8 mouse cellular contexts compared by ENCODE assay signal in the genomic region with DNA sequence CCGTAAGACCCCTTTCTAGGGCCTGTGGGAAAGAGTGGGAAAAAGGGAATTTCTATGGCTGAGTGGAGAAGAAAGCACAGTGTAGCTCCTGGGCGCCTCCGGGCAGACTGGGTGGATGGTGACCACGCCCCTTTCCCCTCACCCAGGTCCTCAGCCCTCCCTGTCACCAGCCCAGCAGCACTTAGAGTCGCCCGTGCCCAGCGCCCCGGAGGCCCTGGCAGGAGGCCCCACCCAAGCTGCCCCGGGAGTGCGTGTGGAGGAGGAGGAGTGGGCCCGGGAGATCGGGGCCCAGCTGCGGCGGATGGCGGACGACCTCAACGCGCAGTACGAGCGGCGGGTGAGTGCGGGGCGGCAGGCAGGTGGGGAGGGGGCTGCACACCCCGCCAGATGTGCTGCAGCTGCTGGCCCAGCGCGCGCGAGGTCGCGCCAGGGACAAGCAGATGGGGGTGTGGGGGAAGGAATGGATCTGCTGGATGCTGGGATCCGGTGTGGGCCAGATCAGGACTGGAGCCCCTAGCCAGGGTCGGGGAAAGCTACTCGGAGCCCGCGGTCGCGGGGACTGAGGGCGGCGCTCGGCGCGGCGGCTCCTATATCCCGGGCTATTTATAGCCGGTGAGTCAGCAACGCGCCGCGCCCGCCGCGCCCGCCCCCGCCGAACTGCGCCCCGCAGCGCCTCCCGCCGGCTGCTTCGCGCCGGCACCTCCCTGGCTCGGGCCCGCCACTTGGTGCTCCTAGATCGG. TPM values are rescaled to one million over a fixed set of nuclear protein-coding genes. Genes with fewer than 3 reads are reported as not detected.
A peak's percentile ranks its signal among the peaks of the same experiment; 100 is the strongest.
DNase-seq lines count a peak whose midpoint lies in the region; ATAC-seq and TF ChIP-seq lines count a peak whose summit lies in the region.

No protein-coding gene starts in this region.

- in situ Hi-C loops in Patski (cut with MboI; ENCODE audit: low pct_unique_long_range_greater_than_20kb): no loop called here

- WGBS in hindbrain, embryonic 12.5 days: under 1% methylated on average over 50 of the region's 66 CpGs

- peak overlapping the region; percentile 71 for H3K4me3 ChIP-seq in hindbrain, embryonic 12.5 days

- H3K9me3 ChIP-seq in hindbrain, embryonic 12.5 days (replicated peaks): no peaks in the 10 kb centered on the region

- no peak for DNase-seq in Patski (ENCODE audit: low read depth, low spot score)
- peak; percentile 84 for DNase-seq in cerebellum, adult 9-11 months
- peak; percentile 65 to 66 for DNase-seq in frontal cortex, postnatal 14 days (ENCODE audit: low spot score in 2 of 2)
- peak; percentile 64 to 68 for DNase-seq in layer of hippocampus, postnatal 36 days
- DNase-seq in lung, postnatal 4 days: peak; percentile 91 to 92
- DNase-seq in retina, postnatal 1 day: peak; percentile 85
- DNase-seq in urinary bladder, adult 18-20 months (ENCODE audit: low spot score in 2 of 2): peak; percentile 77 to 79

- peak; percentile 16 for ATAC-seq in Patski
- ATAC-seq in hindbrain, embryonic 12.5 days (ENCODE audit: low FRiP score): peak; percentile 69

- H3K4me1 ChIP-seq in hindbrain, embryonic 12.5 days: peaks cover 50% of the 10 kb centered on the region

- no peak for TF ChIP-seq CTCF in Patski (IDR thresholded peaks at IDR 0.05)

- peak overlapping the region; percentile 96 for H3K27ac ChIP-seq in hindbrain, embryonic 12.5 days

- peak overlapping the region; percentile 91 for H3K9ac ChIP-seq in hindbrain, embryonic 12.5 days

- CTCF ChIA-PET in Patski (lab: Charles Lee): interaction anchor here (0.8 to 3.8 kb wide), 11 partner anchors 11 to 65 kb away, joined by 3 to 22 read pairs (median 5); no protein-coding TSS in a partner anchor

- POLR2A ChIA-PET in Patski (lab: Charles Lee): interaction anchor here (0.8 to 1.5 kb wide), 5 partner anchors 12 to 30 kb away, joined by 3 to 6 read pairs (median 5); no protein-coding TSS in a partner anchor

- H3K36me3 ChIP-seq in hindbrain, embryonic 12.5 days: peaks cover 8% of the 10 kb centered on the region; the same call in 1 of the 2 replicates

- H3K4me2 ChIP-seq in hindbrain, embryonic 12.5 days (replicated peaks): peak overlapping the region; percentile 99

- no peaks in the 10 kb centered on the region for H3K27me3 ChIP-seq in Patski
- peaks cover 15% of the 10 kb centered on the region for H3K27me3 ChIP-seq in hindbrain, embryonic 12.5 days

RNA-seq across cellular contexts. Expression of a gene that starts 5.5 kb away (rescaled TPM):
- 12.6 TPM for polyA plus RNA-seq in Patski (2021)
- 20.0 and 21.1 TPM in 2 replicates for polyA plus RNA-seq in hindbrain, embryonic 12.5 days (2016; fragmentation: Nextera tagmentation; extraction: Ambion mirVana)
- 10 to 100 TPM; 11.3 to 13.0 TPM for total RNA-seq in layer of hippocampus, postnatal 36 days (2021)

RNA-seq across cellular contexts. Expression of a gene that starts 27.1 kb away (rescaled TPM):
- 78.2 TPM for polyA plus RNA-seq in Patski (2021)
- 43.4 and 46.7 TPM in 2 replicates for polyA plus RNA-seq in hindbrain, embryonic 12.5 days (2016; fragmentation: Nextera tagmentation; extraction: Ambion mirVana)
- total RNA-seq in layer of hippocampus, postnatal 36 days (2021): 10 to 100 TPM; 69.0 to 77.7 TPM

RNA-seq across cellular contexts. Expression of a gene that starts 40.2 kb away (rescaled TPM):
- 13.0 TPM for polyA plus RNA-seq in Patski (2021)
- 23.3 and 25.4 TPM in 2 replicates for polyA plus RNA-seq in hindbrain, embryonic 12.5 days (2016; fragmentation: Nextera tagmentation; extraction: Ambion mirVana)
- total RNA-seq in layer of hippocampus, postnatal 36 days (2021): 10 to 100 TPM; 31.2 to 33.0 TPM

RNA-seq across cellular contexts. Expression of a gene that starts 54.3 kb away (rescaled TPM):
- polyA plus RNA-seq in Patski (2021): not detected
- 0.79 and 2.0 TPM in 2 replicates for polyA plus RNA-seq in hindbrain, embryonic 12.5 days (2016; fragmentation: Nextera tagmentation; extraction: Ambion mirVana)
- 1 to 10 TPM in 1 of 2 experiments, under 1 TPM in 1; 0.62 to 1.9 TPM for total RNA-seq in layer of hippocampus, postnatal 36 days (2021)
